Mouse (Mus musculus): ENCODE measurements around the gene Calhm6. TPM values are rescaled to one million over a fixed set of nuclear protein-coding genes. Genes with fewer than 3 reads are reported as not detected.

Calhm6 gene
- polyA plus RNA-seq, 1 experiment from 2014 or later, result 1.1 TPM

DNA sequence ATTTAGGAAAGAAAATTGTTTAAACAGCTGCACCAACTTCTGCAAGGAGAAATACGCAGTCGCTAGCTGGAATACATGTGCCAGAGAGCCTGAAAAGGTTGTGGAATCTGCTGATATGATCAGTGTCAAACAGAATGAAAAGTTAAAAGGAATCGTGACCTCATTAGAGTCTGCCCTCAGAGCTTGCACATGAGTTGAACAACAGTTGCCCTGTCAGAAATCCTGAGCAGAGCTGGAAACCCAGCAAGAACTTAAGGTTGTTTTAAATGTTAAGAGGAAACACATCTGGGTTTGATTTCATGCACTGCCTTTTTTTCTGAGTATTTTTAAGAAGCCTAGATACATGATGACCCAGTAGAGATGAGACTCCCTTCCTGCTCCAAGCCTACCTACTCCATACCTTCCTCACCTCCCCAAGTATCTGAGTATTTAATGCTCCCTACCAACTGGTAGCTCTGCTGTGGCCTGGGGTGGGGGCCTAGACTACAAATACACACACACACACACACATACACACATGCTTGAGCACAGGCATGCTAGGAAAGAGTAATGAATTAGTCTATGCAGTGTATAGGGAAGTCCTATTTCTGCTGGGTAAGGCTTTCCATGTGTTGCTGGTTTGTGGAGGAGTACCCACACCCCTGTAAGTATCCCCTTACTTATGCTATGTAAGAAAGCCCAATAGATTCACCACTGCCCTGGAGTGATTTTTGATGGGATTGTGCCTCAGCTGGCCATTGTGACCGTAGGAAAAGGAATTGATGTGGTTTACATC lies 15.6 kb downstream of the Calhm6 start:
- DNase-seq (ENCODE audit: low spot score) (no peak), ATAC-seq (no peak)
- H3K4me1 ChIP-seq (ENCODE audit: insufficient read depth, low read depth, low read length), result no peaks in the 10 kb centered on the region
- no peak overlapping the region for H3K9ac ChIP-seq (replicated peaks; ENCODE audit: low read depth)
- H3K4me3 ChIP-seq (ENCODE audit: low read depth, low read length), result no peak overlapping the region
- WGBS, result 60% methylated on average over 4 of the region's 4 CpGs
- no peaks in the 10 kb centered on the region for H3K27me3 ChIP-seq (replicated peaks; ENCODE audit: insufficient read depth, low read length)
- TF ChIP-seq CTCF (IDR thresholded peaks at IDR 0.05) (no peak), EP300 (IDR thresholded peaks at IDR 0.05) (no peak)
- H3K36me3 ChIP-seq (ENCODE audit: insufficient read depth, low read length), result no peaks in the 10 kb centered on the region
- no peaks in the 10 kb centered on the region for H3K9me3 ChIP-seq (ENCODE audit: low read length)
- no peak overlapping the region for H3K4me2 ChIP-seq (replicated peaks; ENCODE audit: low read depth, low read length)
- H3K27ac ChIP-seq (ENCODE audit: low read length), result no peak overlapping the region

- ATAC-seq, result no peak
- Histone ChIP-seq H3K9me3 (ENCODE audit: low read length) (no peaks in the 10 kb centered on the region), H3K4me2 (replicated peaks; ENCODE audit: low read depth, low read length) (no peak overlapping the region), H3K4me3 (ENCODE audit: low read depth, low read length) (no peak overlapping the region), H3K9ac (replicated peaks; ENCODE audit: low read depth) (no peak overlapping the region), H3K36me3 (ENCODE audit: insufficient read depth, low read length) (no peaks in the 10 kb centered on the region), H3K4me1 (ENCODE audit: insufficient read depth, low read depth, low read length) (no peaks in the 10 kb centered on the region), H3K27me3 (replicated peaks; ENCODE audit: insufficient read depth, low read length) (no peaks in the 10 kb centered on the region), H3K27ac (ENCODE audit: low read length) (no peak overlapping the region)
- 73% methylated on average over 13 of the region's 13 CpGs for WGBS
- DNase-seq (ENCODE audit: low spot score), result no peak
- TF ChIP-seq CTCF (IDR thresholded peaks at IDR 0.05), result no peak
- TF ChIP-seq EP300 (IDR thresholded peaks at IDR 0.05), result no peak
Measured at GRCm38 (mm10) chr10:34110863-34111465, 16.8 kb downstream of the Calhm6 start.

DNA sequence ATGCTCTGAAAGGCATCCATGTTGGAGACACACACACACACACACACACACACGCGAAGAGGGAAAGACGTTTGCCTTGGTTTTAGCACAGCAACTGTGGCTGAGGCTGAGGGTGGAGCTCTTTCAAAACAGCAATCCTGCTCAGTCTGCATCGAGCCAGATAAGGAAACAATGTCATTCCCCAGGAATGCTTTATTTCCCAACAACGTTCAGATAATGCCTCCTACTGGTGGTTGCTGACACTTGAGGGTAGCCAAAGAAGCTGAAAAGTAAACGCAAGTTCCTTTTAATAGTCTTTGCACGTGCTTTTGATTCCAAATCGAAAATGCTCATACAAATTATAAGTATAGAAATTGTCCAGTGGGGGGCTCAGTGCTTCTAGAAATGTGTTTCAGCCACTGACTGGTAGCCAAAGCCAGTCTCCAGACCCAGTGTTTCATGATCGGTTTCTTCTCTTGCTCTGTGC lies 31.3 kb downstream of the Calhm6 start, which contains the start of gene Calhm5:
Calhm5 (minus strand) TSS at position 102 of the 466 bp plus-strand sequence.
- Histone ChIP-seq H3K9me3 (ENCODE audit: low read length) (no peaks in the 10 kb centered on the region), H3K4me2 (replicated peaks; ENCODE audit: low read depth, low read length) (peak within 1 kb of the TSS; percentile 48), H3K4me1 (ENCODE audit: insufficient read depth, low read depth, low read length) (no peaks in the 10 kb centered on the region; the same call in 1 of the 2 replicates), H3K27me3 (replicated peaks; ENCODE audit: insufficient read depth, low read length) (no peaks in the 10 kb centered on the region), H3K27ac (ENCODE audit: low read length) (peak within 1 kb of the TSS; percentile 54; the same call in 1 of the 2 replicates), H3K9ac (replicated peaks; ENCODE audit: low read depth) (0 out of 2 replicates have a peak within 1 kb of the TSS, but pooled peaks have one; percentile 12), H3K36me3 (ENCODE audit: insufficient read depth, low read length) (no peaks in the 10 kb centered on the region), H3K4me3 (ENCODE audit: low read depth, low read length) (peak within 1 kb of the TSS; percentile 20; the same call in 1 of the 2 replicates)
- WGBS, result 6% methylated on average over 9 of the region's 9 CpGs
- DNase-seq (ENCODE audit: low spot score) (peak; percentile 96), ATAC-seq (peak; percentile 98)
- TF ChIP-seq CTCF (IDR thresholded peaks at IDR 0.05) (peak; percentile 87), EP300 (IDR thresholded peaks at IDR 0.05) (peak; percentile 84)

GRCm38 (mm10) chr10:34095964-34096363 lies 31.8 kb downstream of the Calhm6 start:
- no peak for TF ChIP-seq CTCF (IDR thresholded peaks at IDR 0.05)
- TF ChIP-seq EP300 (IDR thresholded peaks at IDR 0.05), result no peak
- WGBS, result 58% methylated on average over 12 of the region's 12 CpGs
- H3K36me3 ChIP-seq (ENCODE audit: insufficient read depth, low read length), result no peaks in the 10 kb centered on the region
- H3K4me1 ChIP-seq (ENCODE audit: insufficient read depth, low read depth, low read length), result no peaks in the 10 kb centered on the region; the same call in 1 of the 2 replicates
- H3K27me3 ChIP-seq (replicated peaks; ENCODE audit: insufficient read depth, low read length), result no peaks in the 10 kb centered on the region
- H3K9ac ChIP-seq (replicated peaks; ENCODE audit: low read depth), result 0 out of 2 replicates have a peak overlapping the region, but pooled peaks have one; percentile 12
- H3K9me3 ChIP-seq (ENCODE audit: low read length), result no peaks in the 10 kb centered on the region
- H3K27ac ChIP-seq (ENCODE audit: low read length), result peak overlapping the region; percentile 54; the same call in 1 of the 2 replicates
- peak overlapping the region; percentile 20; the same call in 1 of the 2 replicates for H3K4me3 ChIP-seq (ENCODE audit: low read depth, low read length)
- DNase-seq (ENCODE audit: low spot score), result no peak
- peak overlapping the region; percentile 48 for H3K4me2 ChIP-seq (replicated peaks; ENCODE audit: low read depth, low read length)
- ATAC-seq, result no peak; the same call in 1 of the 2 replicates

DNA sequence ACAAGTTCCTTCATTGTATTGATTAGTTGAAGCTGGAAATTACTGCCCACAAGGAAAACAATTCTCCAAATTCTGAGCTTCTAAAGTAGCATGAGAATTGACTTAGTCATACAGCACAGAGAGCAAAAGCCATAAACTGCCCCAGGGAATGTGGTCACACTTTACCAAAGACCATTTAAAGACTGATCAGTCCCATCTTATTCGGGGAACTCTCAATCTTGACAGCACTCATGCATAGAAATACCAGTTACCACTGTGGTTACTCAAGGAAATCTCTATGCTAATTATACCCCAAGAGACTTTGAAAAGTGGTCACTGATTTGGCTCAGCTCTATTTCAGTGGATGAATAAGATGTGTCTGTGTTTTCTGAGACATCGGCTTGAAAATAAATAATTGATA lies 32.6 kb downstream of the Calhm6 start:
- Histone ChIP-seq H3K27ac (ENCODE audit: low read length) (no peak overlapping the region), H3K36me3 (ENCODE audit: insufficient read depth, low read length) (no peaks in the 10 kb centered on the region), H3K4me1 (ENCODE audit: insufficient read depth, low read depth, low read length) (no peaks in the 10 kb centered on the region; the same call in 1 of the 2 replicates), H3K9me3 (ENCODE audit: low read length) (no peaks in the 10 kb centered on the region), H3K4me2 (replicated peaks; ENCODE audit: low read depth, low read length) (no peak overlapping the region), H3K4me3 (ENCODE audit: low read depth, low read length) (no peak overlapping the region), H3K27me3 (replicated peaks; ENCODE audit: insufficient read depth, low read length) (no peaks in the 10 kb centered on the region), H3K9ac (replicated peaks; ENCODE audit: low read depth) (no peak overlapping the region)
- 71% methylated on average over 2 of the region's 2 CpGs for WGBS
- TF ChIP-seq EP300 (IDR thresholded peaks at IDR 0.05) (no peak), CTCF (IDR thresholded peaks at IDR 0.05) (no peak)
- DNase-seq (ENCODE audit: low spot score) (no peak), ATAC-seq (no peak)

DNA sequence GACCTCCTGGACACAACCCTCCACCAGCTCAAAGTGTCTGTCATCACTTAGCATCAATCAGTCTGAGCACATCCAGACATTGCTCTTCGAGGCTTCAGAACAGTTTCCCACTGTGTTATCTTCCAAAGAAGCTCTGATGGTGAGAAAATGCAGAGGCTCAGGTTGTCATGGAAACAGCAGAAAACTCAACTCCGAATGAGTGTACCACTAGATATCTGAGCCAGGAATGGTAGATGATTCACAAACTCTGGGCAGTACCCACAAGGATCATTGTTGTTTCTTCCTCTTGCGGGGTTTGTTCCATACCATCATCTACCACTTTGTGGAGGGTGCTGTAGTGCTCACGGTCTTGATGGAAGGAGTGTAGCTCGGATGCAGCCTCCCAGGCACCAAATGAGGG lies 35.9 kb downstream of the Calhm6 start:
- H3K36me3 ChIP-seq (ENCODE audit: insufficient read depth, low read length), result no peaks in the 10 kb centered on the region
- no peak overlapping the region for H3K4me3 ChIP-seq (ENCODE audit: low read depth, low read length)
- DNase-seq (ENCODE audit: low spot score) (no peak), ATAC-seq (no peak)
- no peaks in the 10 kb centered on the region for H3K27me3 ChIP-seq (replicated peaks; ENCODE audit: insufficient read depth, low read length)
- TF ChIP-seq CTCF (IDR thresholded peaks at IDR 0.05) (no peak), EP300 (IDR thresholded peaks at IDR 0.05) (no peak)
- no peaks in the 10 kb centered on the region for H3K9me3 ChIP-seq (ENCODE audit: low read length)
- H3K4me2 ChIP-seq (replicated peaks; ENCODE audit: low read depth, low read length), result no peak overlapping the region
- H3K4me1 ChIP-seq (ENCODE audit: insufficient read depth, low read depth, low read length), result no peaks in the 10 kb centered on the region; the same call in 1 of the 2 replicates
- WGBS, result 58% methylated on average over 5 of the region's 5 CpGs
- H3K27ac ChIP-seq (ENCODE audit: low read length), result no peak overlapping the region
- H3K9ac ChIP-seq (replicated peaks; ENCODE audit: low read depth), result no peak overlapping the region
